8 mouse cellular contexts compared by ENCODE assay signal in the genomic region with DNA sequence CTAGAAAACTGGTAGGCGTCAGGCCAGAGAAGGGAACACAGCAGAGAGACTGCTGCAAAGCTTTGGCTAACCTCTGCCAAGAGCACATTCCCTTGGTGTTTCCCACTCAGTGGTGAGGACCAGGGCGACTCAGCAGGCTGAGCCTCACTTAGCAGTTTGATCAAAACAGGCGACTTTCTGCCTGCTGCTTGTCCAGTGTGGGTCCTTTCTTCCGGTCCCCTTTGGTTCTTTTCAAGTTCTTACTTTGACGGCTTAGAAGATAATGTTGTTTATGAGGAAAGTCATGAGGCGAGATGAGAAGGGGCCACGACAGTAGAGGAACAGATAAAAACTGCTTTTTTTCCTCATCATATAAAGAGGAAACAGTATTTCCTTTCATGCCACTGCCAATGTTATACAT. TPM values are rescaled to one million over a fixed set of nuclear protein-coding genes. Genes with fewer than 3 reads are reported as not detected.
DNase-seq lines count a peak whose midpoint lies in the region; ATAC-seq and TF ChIP-seq lines count a peak whose summit lies in the region.

No protein-coding gene starts in this region.

- H3K79me2 ChIP-seq in heart, adult 2 months (replicated peaks; ENCODE audit: control insufficient read depth, insufficient read depth, low read length): no peaks in the 10 kb centered on the region

- 62% methylated on average over 7 of the region's 7 CpGs for WGBS in embryonic facial prominence, embryonic 15.5 days
- WGBS in embryonic facial prominence, embryonic 10.5 days: 72% methylated on average over 7 of the region's 7 CpGs
- 24% methylated on average over 7 of the region's 7 CpGs for WGBS in heart, adult 2 months
- 20% methylated on average over 7 of the region's 7 CpGs for WGBS in liver, embryonic 12.5 days (ENCODE audit: insufficient replicate concordance)
- WGBS in hindbrain, embryonic 12.5 days: 67% methylated on average over 7 of the region's 7 CpGs
- WGBS in forebrain, embryonic 10.5 days: 78% methylated on average over 7 of the region's 7 CpGs

- TF ChIP-seq CTCF in heart, adult 2 months (IDR thresholded peaks at IDR 0.05): no peak

- no peak overlapping the region for H3K4me2 ChIP-seq in embryonic facial prominence, embryonic 15.5 days (replicated peaks)
- peak overlapping the region; percentile 16; the same call in 1 of the 2 replicates for H3K4me2 ChIP-seq in liver, embryonic 12.5 days
- no peak overlapping the region for H3K4me2 ChIP-seq in hindbrain, embryonic 12.5 days (replicated peaks)

- peak overlapping the region; percentile 39; the same call in 1 of the 2 replicates for H3K27ac ChIP-seq in embryonic facial prominence, embryonic 15.5 days (replicated peaks)
- no peak overlapping the region for H3K27ac ChIP-seq in embryonic facial prominence, embryonic 10.5 days (replicated peaks)
- H3K27ac ChIP-seq in heart, adult 2 months: peak overlapping the region; percentile 48
- peak overlapping the region; percentile 58; the same call in 1 of the 2 replicates for H3K27ac ChIP-seq in liver, embryonic 12.5 days
- no peak overlapping the region for H3K27ac ChIP-seq in hindbrain, embryonic 12.5 days
- no peak overlapping the region for H3K27ac ChIP-seq in forebrain, embryonic 10.5 days

- no peaks in the 10 kb centered on the region for H3K9me3 ChIP-seq in embryonic facial prominence, embryonic 15.5 days (replicated peaks)
- H3K9me3 ChIP-seq in embryonic facial prominence, embryonic 10.5 days: no peaks in the 10 kb centered on the region
- H3K9me3 ChIP-seq in liver, embryonic 12.5 days (replicated peaks): no peaks in the 10 kb centered on the region
- H3K9me3 ChIP-seq in hindbrain, embryonic 12.5 days (replicated peaks): no peaks in the 10 kb centered on the region
- no peaks in the 10 kb centered on the region for H3K9me3 ChIP-seq in forebrain, embryonic 10.5 days

- no peak for TF ChIP-seq EP300 in heart, adult 2 months (IDR thresholded peaks at IDR 0.05; ENCODE audit: insufficient read depth, low read depth, low read length)

- TF ChIP-seq POLR2A in heart, adult 2 months (IDR thresholded peaks at IDR 0.05; ENCODE audit: insufficient read depth, low read depth, low read length): no peak

- no peak for DNase-seq in embryonic facial prominence, embryonic 10.5 days (ENCODE audit: low spot score)
- peak; percentile 52 for DNase-seq in 416B (ENCODE audit: low read depth)
- peak in 1 of 2 experiments; percentile 57 for DNase-seq in heart, adult 2 months
- no peak for DNase-seq in forebrain, embryonic 10.5 days (ENCODE audit: extremely low spot score, low spot score)
- DNase-seq in retina, postnatal 1 day: no peak

- ATAC-seq in embryonic facial prominence, embryonic 15.5 days (ENCODE audit: insufficient number of reproducible peaks, low FRiP score, low TSS enrichment, low read depth): no peak
- ATAC-seq in liver, embryonic 12.5 days: no peak
- no peak for ATAC-seq in hindbrain, embryonic 12.5 days (ENCODE audit: low FRiP score)

- intact Hi-C loops in heart, adult 2 months (cut with DNase I): no loop called here

- H3K4me1 ChIP-seq in embryonic facial prominence, embryonic 15.5 days: peaks cover 6% of the 10 kb centered on the region
- H3K4me1 ChIP-seq in embryonic facial prominence, embryonic 10.5 days: peaks cover 15% of the 10 kb centered on the region
- peaks cover 3% of the 10 kb centered on the region for H3K4me1 ChIP-seq in heart, adult 2 months (ENCODE audit: control insufficient read depth, insufficient read depth, low read length)
- H3K4me1 ChIP-seq in liver, embryonic 12.5 days: peaks cover 39% of the 10 kb centered on the region
- H3K4me1 ChIP-seq in hindbrain, embryonic 12.5 days: peaks cover 3% of the 10 kb centered on the region; the same call in 1 of the 2 replicates
- H3K4me1 ChIP-seq in forebrain, embryonic 10.5 days: peaks cover 8% of the 10 kb centered on the region

- no peak overlapping the region for H3K4me3 ChIP-seq in embryonic facial prominence, embryonic 15.5 days (replicated peaks)
- no peak overlapping the region for H3K4me3 ChIP-seq in embryonic facial prominence, embryonic 10.5 days
- H3K4me3 ChIP-seq in heart, adult 2 months: no peak overlapping the region
- no peak overlapping the region for H3K4me3 ChIP-seq in liver, embryonic 12.5 days
- H3K4me3 ChIP-seq in hindbrain, embryonic 12.5 days: no peak overlapping the region
- no peak overlapping the region for H3K4me3 ChIP-seq in forebrain, embryonic 10.5 days

- H3K36me3 ChIP-seq in embryonic facial prominence, embryonic 15.5 days: no peaks in the 10 kb centered on the region
- H3K36me3 ChIP-seq in embryonic facial prominence, embryonic 10.5 days (replicated peaks): peaks cover 2% of the 10 kb centered on the region; the same call in 1 of the 2 replicates
- H3K36me3 ChIP-seq in heart, adult 2 months (ENCODE audit: control insufficient read depth, insufficient read depth, low read length): peaks cover 2% of the 10 kb centered on the region
- H3K36me3 ChIP-seq in liver, embryonic 12.5 days: peaks cover 7% of the 10 kb centered on the region
- H3K36me3 ChIP-seq in hindbrain, embryonic 12.5 days: no peaks in the 10 kb centered on the region
- 0 out of 2 replicates have a peak, but pooled peaks cover 2% of the 10 kb centered on the region for H3K36me3 ChIP-seq in forebrain, embryonic 10.5 days (replicated peaks)

- H3K27me3 ChIP-seq in embryonic facial prominence, embryonic 15.5 days: no peaks in the 10 kb centered on the region
- H3K27me3 ChIP-seq in embryonic facial prominence, embryonic 10.5 days (replicated peaks; ENCODE audit: low read depth, poor library complexity, severe bottlenecking): no peaks in the 10 kb centered on the region
- no peaks in the 10 kb centered on the region for H3K27me3 ChIP-seq in heart, adult 2 months (ENCODE audit: control insufficient read depth, insufficient read depth, low read length)
- H3K27me3 ChIP-seq in liver, embryonic 12.5 days (replicated peaks): no peaks in the 10 kb centered on the region
- H3K27me3 ChIP-seq in hindbrain, embryonic 12.5 days: no peaks in the 10 kb centered on the region
- no peaks in the 10 kb centered on the region for H3K27me3 ChIP-seq in forebrain, embryonic 10.5 days (ENCODE audit: poor library complexity, severe bottlenecking)

- no peak overlapping the region for H3K9ac ChIP-seq in embryonic facial prominence, embryonic 15.5 days
- no peak overlapping the region for H3K9ac ChIP-seq in heart, adult 2 months (ENCODE audit: low read depth, low read length)
- H3K9ac ChIP-seq in liver, embryonic 12.5 days: no peak overlapping the region
- H3K9ac ChIP-seq in hindbrain, embryonic 12.5 days: no peak overlapping the region

RNA-seq across cellular contexts. Expression of gene Adk, which starts 49.2 kb away (rescaled TPM):
- 138 and 139 TPM in 2 replicates for polyA plus RNA-seq in embryonic facial prominence, embryonic 15.5 days (2015; fragmentation: Nextera tagmentation; extraction: Ambion mirVana)
- polyA plus RNA-seq in embryonic facial prominence, embryonic 10.5 days (2016; fragmentation: Nextera tagmentation; extraction: Ambion mirVana): 171 and 175 TPM in 2 replicates
- 100 to 1,000 TPM; 212 to 253 TPM for total RNA-seq in heart, adult 2 months (2021)
- polyA plus RNA-seq in heart, adult 2 months (2012; rRNA removed): 104 and 160 TPM in 2 replicates
- polyA plus RNA-seq in liver, embryonic 12.5 days (2016; fragmentation: Nextera tagmentation; extraction: Ambion mirVana): 195 and 206 TPM in 2 replicates
- polyA plus RNA-seq in hindbrain, embryonic 12.5 days (2016; fragmentation: Nextera tagmentation; extraction: Ambion mirVana): 76.2 and 79.3 TPM in 2 replicates
- polyA plus RNA-seq in forebrain, embryonic 10.5 days (2016; fragmentation: Nextera tagmentation; extraction: Ambion mirVana): 171 and 172 TPM in 2 replicates

RNA-seq across cellular contexts. Expression of gene Ap3m1, which starts 49.3 kb away (rescaled TPM):
- polyA plus RNA-seq in embryonic facial prominence, embryonic 15.5 days (2015; fragmentation: Nextera tagmentation; extraction: Ambion mirVana): 63.5 and 68.1 TPM in 2 replicates
- polyA plus RNA-seq in embryonic facial prominence, embryonic 10.5 days (2016; fragmentation: Nextera tagmentation; extraction: Ambion mirVana): 84.8 and 87.7 TPM in 2 replicates
- total RNA-seq in heart, adult 2 months (2021): 10 to 100 TPM; 51.6 to 69.4 TPM
- polyA plus RNA-seq in heart, adult 2 months (2012; rRNA removed): 26.6 and 69.2 TPM in 2 replicates
- 42.9 and 43.4 TPM in 2 replicates for polyA plus RNA-seq in liver, embryonic 12.5 days (2016; fragmentation: Nextera tagmentation; extraction: Ambion mirVana)
- polyA plus RNA-seq in hindbrain, embryonic 12.5 days (2016; fragmentation: Nextera tagmentation; extraction: Ambion mirVana): 105 and 109 TPM in 2 replicates
- 99.9 and 101 TPM in 2 replicates for polyA plus RNA-seq in forebrain, embryonic 10.5 days (2016; fragmentation: Nextera tagmentation; extraction: Ambion mirVana)

Comparison
In these comparisons a context has a peak if more than half of its experiments do, and no peak if none do; other contexts are left out.
1. H3K27ac ChIP-seq: peak in embryonic facial prominence, embryonic 15.5 days (single experiment), heart, adult 2 months (single experiment) and liver, embryonic 12.5 days (single experiment); none in embryonic facial prominence, embryonic 10.5 days (single experiment), hindbrain, embryonic 12.5 days (single experiment) and forebrain, embryonic 10.5 days (single experiment).